Mouse (Mus musculus): Measurements from ENCODE around the gene Gm21983. TPM values are rescaled to one million over a fixed set of nuclear protein-coding genes. Genes with fewer than 3 reads are reported as not detected.
A peak's percentile ranks its signal among the peaks of the same experiment; 100 is the strongest.

Gm21983 gene
- total RNA-seq, 2 experiments from 2014 or later, result not detected

DNA sequence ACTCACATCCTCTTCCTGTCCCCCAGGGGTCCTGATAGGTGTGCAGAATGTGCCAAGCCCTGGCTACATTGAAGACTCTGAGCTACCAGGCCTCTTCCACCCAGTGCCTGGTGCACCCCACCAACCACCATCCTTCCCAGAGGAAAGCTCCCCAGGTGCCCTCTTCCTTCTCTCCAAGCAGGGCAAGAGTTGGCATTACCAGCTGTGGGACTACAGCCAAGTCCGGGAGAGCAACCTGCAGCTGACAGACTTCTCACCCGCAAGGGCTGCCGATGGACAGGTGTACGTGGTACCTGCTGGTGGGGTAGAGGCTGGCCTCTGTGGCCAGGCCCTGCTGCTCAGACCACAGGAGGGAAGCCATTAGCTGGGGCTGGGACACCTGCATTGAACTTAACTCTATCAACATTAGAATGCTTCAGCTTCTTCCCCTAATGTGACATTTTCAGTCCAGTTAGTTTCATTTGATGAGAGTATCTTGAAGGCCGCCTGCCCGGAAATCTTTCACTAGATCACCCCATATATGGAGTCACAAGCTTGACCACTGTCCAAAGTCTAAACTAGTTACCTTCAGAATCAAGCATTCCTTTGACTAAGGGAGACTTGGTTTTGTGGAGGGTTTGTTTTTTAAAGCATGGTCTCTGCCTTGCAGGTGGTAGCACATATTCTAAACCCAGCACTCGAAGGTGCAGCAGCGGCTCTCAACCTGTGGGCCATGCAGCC, 23.0 kb upstream of the Gm21983 start:
- intact Hi-C loops (cut with DNase I), result no loop called here
- DNase-seq (ENCODE audit: extremely low spot score in 1 of 2, low spot score in 2 of 2), result no peak
- no peak overlapping the region for H3K27ac ChIP-seq
- no peak for TF ChIP-seq CTCF (IDR thresholded peaks at IDR 0.05)
- no peak overlapping the region for H3K4me3 ChIP-seq

GRCm38 (mm10) chr7:27198779-27199178, 17.9 kb upstream of the Gm21983 start:
- H3K4me3 ChIP-seq, result no peak overlapping the region
- no peak for TF ChIP-seq CTCF (IDR thresholded peaks at IDR 0.05)
- intact Hi-C loops (cut with DNase I), result no loop called here
- H3K27ac ChIP-seq, result no peak overlapping the region
- DNase-seq (ENCODE audit: extremely low spot score in 1 of 2, low spot score in 2 of 2), result no peak

GRCm38 (mm10) chr7:27198355-27198754, 17.5 kb upstream of the Gm21983 start:
- no peak overlapping the region for H3K27ac ChIP-seq
- intact Hi-C loops (cut with DNase I), result no loop called here
- no peak for TF ChIP-seq CTCF (IDR thresholded peaks at IDR 0.05)
- no peak for DNase-seq (ENCODE audit: extremely low spot score in 1 of 2, low spot score in 2 of 2)
- no peak overlapping the region for H3K4me3 ChIP-seq

DNA sequence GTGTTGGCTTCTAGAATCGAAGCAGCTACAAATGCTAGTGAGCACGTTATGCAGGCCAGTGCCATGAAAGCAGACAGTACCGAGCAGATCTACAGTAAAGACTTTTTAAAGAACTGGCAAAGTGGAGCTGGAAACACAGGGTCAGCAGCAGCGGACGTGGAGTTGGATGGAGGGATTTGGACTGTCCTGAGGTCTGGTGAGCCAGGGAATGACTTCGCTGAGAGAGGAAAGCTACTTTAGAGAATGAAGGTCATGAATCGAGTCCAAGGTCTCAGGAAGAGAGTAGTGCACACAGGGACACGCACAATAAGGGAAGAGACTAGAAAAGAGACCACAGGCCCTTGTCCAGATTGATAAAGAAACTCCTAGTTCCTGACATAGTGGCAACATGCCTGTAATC, 16.7 kb upstream of the Gm21983 start:
- Histone ChIP-seq H3K27ac (no peak overlapping the region), H3K4me3 (no peak overlapping the region)
- no peak for TF ChIP-seq CTCF (IDR thresholded peaks at IDR 0.05)
- intact Hi-C loops (cut with DNase I), result no loop called here
- DNase-seq (ENCODE audit: extremely low spot score in 1 of 2, low spot score in 2 of 2), result no peak

GRCm38 (mm10) chr7:27197136-27197535, 16.2 kb upstream of the Gm21983 start:
- intact Hi-C loops (cut with DNase I), result no loop called here
- TF ChIP-seq CTCF (IDR thresholded peaks at IDR 0.05), result no peak
- Histone ChIP-seq H3K27ac (no peak overlapping the region), H3K4me3 (no peak overlapping the region)
- DNase-seq (ENCODE audit: extremely low spot score in 1 of 2, low spot score in 2 of 2), result no peak

GRCm38 (mm10) chr7:27195681-27196611, 15.1 kb upstream of the Gm21983 start, which contains the start of the genes BC024978 and Snrpa:
BC024978 (plus strand) TSS chr7:27195781.
Snrpa (minus strand) TSS chr7:27196271.
- Histone ChIP-seq H3K27ac (peak within 1 kb of the TSS; percentile 95), H3K4me3 (peak within 1 kb of the TSS; percentile 89)
- DNase-seq (ENCODE audit: extremely low spot score in 1 of 2, low spot score in 2 of 2), result peak; percentile 89 to 96
- TF ChIP-seq CTCF (IDR thresholded peaks at IDR 0.05), result no peak
- intact Hi-C loops (cut with DNase I), result loop anchor here (2.0 kb wide), 3 partner anchors 15 to 31 kb away; partner anchors contain the start of genes Egln2, Gm21983 and Mia

GRCm38 (mm10) chr7:27193731-27194130, 12.8 kb upstream of the Gm21983 start:
- no peak overlapping the region for H3K27ac ChIP-seq
- DNase-seq (ENCODE audit: extremely low spot score in 1 of 2, low spot score in 2 of 2), result no peak
- TF ChIP-seq CTCF (IDR thresholded peaks at IDR 0.05), result no peak
- intact Hi-C loops (cut with DNase I), result loop anchor here (2.0 kb wide), 3 partner anchors 13 to 33 kb away; partner anchors contain the start of genes Egln2, Gm21983 and Mia
- no peak overlapping the region for H3K4me3 ChIP-seq

- H3K27ac ChIP-seq, result no peak overlapping the region
- no peak for TF ChIP-seq CTCF (IDR thresholded peaks at IDR 0.05)
- intact Hi-C loops (cut with DNase I), result no loop called here
- H3K4me3 ChIP-seq, result no peak overlapping the region
- no peak for DNase-seq (ENCODE audit: extremely low spot score in 1 of 2, low spot score in 2 of 2)
Observed at GRCm38 (mm10) chr7:27192434-27192833, 11.5 kb upstream of the Gm21983 start.

- Histone ChIP-seq H3K27ac (no peak overlapping the region), H3K4me3 (no peak overlapping the region)
- TF ChIP-seq CTCF (IDR thresholded peaks at IDR 0.05), result peak; percentile 29; the same call in 1 of the 2 replicates
- no peak for DNase-seq (ENCODE audit: extremely low spot score in 1 of 2, low spot score in 2 of 2)
- intact Hi-C loops (cut with DNase I), result no loop called here
Observed at GRCm38 (mm10) chr7:27189271-27189931, 8.5 kb upstream of the Gm21983 start.

GRCm38 (mm10) chr7:27185986-27186385, 5.1 kb upstream of the Gm21983 start:
- no peak for TF ChIP-seq CTCF (IDR thresholded peaks at IDR 0.05)
- intact Hi-C loops (cut with DNase I), result no loop called here
- no peak overlapping the region for H3K4me3 ChIP-seq
- no peak for DNase-seq (ENCODE audit: extremely low spot score in 1 of 2, low spot score in 2 of 2)
- H3K27ac ChIP-seq, result no peak overlapping the region

GRCm38 (mm10) chr7:27184964-27185363, 4.1 kb upstream of the Gm21983 start:
- intact Hi-C loops (cut with DNase I), result no loop called here
- DNase-seq (ENCODE audit: extremely low spot score in 1 of 2, low spot score in 2 of 2), result no peak
- TF ChIP-seq CTCF (IDR thresholded peaks at IDR 0.05), result peak; percentile 55

More at GRCm38 (mm10) chr7:27184964-27185363, 4.1 kb upstream of the Gm21983 start:
- no peak overlapping the region for H3K27ac ChIP-seq
- no peak overlapping the region for H3K4me3 ChIP-seq
